In the genomic region with DNA sequence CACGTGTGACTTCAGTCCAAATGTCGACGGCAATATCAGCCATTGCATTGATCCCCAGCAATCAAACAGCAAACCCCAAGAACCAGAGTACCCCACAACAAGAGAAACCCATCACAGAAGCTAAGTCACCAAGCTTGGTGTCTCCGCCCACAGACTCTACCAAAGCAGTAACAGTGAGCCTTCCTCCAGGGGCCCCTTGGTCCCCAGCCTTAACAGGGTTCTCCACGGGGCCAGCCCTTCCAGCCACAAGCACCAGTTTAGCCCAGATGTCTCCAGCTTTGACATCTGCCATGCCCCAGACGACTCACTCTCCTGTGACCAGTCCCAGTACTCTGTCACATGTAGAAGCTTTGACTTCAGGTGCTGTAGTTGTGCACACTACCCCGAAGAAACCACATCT, we compare ENCODE assay signal across 13 mouse cellular contexts.
"Had no signal": no experiment of that assay in that cellular context is flagged by ENCODE, and none has a peak within 500 bp of the region (broad histone marks: within the 10 kb centered on the region; RNA-seq: fewer than 3 reads in every experiment).

No protein-coding gene starts in this region.

- H3K27me3 ChIP-seq: limb, embryonic 13.5 days; megakaryocyte, embryonic 14.5 days; midbrain, embryonic 12.5 days had no signal

- H3K4me1 ChIP-seq: limb, embryonic 10.5 days; limb, embryonic 13.5 days had no signal

- ATAC-seq: inflammation-experienced regulatory T-cells, adult 6 months; intestine, embryonic 16.5 days; lung, postnatal 0 days had no signal

- DNase-seq: kidney, adult 18-20 months; kidney, postnatal 36 days; lung, embryonic 14.5 days; thymus, adult 18-20 months; thymus, postnatal 36 days had no signal

- H3K9me3 ChIP-seq: limb, embryonic 10.5 days had no signal

- H3K9ac ChIP-seq: limb, embryonic 13.5 days; lung, embryonic 14.5 days; midbrain, embryonic 12.5 days had no signal

- H3K27ac ChIP-seq: kidney, postnatal 0 days; limb, embryonic 10.5 days; limb, embryonic 13.5 days; midbrain, embryonic 12.5 days had no signal

- H3K4me3 ChIP-seq: limb, embryonic 10.5 days; limb, embryonic 13.5 days; megakaryocyte, embryonic 14.5 days; midbrain, embryonic 12.5 days had no signal

- H3K4me2 ChIP-seq: limb, embryonic 13.5 days; lung, embryonic 14.5 days; midbrain, embryonic 12.5 days had no signal
